Mouse (Mus musculus): ENCODE data around the gene Hoxd9. TPM values are rescaled to one million over a fixed set of nuclear protein-coding genes. Genes with fewer than 3 reads are reported as not detected.

Hoxd9 gene
- total RNA-seq, 2 experiments from 2014 or later = 12.6 to 16.1 TPM

DNA sequence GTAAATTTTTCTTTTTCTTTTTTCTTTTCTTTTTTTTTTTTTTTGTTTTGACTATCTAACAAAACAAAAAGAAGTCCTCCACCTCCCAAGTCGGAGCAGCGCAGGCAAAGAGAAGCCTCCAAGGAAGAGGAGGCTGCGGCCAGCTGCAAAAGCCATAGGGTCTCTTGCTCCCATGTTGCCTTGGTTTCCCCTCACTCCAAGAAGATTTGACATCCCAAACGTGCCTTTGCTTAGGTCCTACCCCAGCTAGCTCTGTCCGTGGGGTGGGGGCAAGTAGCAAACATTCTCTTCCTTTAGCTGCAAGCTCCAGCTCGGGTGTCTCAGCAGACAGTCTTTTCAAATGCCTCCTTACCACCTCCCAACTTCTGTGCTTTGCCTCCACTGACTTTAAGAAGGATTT is 36.2 kb downstream of the Hoxd9 start:
- no peak for DNase-seq

DNA sequence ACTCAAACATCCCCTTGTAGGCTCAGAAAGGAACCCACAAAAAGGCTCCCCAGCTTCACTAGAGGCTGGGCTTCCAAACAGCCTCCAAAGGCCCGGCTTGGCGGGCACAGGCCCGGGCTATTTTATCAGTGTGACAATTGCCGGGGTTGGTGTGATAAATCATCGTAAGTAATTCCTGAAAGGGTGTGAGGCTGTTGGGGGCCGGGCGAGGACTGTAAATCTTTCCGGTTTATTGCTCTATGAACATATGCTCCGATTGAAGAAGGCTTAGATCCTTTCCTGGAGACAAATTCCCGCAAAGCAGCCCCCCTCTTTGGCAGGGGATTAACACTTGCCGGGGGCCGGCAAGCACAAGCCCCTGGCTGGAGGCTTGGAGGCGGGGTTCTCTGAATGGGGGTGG is 36.9 kb downstream of the Hoxd9 start:
- DNase-seq = no peak

DNA sequence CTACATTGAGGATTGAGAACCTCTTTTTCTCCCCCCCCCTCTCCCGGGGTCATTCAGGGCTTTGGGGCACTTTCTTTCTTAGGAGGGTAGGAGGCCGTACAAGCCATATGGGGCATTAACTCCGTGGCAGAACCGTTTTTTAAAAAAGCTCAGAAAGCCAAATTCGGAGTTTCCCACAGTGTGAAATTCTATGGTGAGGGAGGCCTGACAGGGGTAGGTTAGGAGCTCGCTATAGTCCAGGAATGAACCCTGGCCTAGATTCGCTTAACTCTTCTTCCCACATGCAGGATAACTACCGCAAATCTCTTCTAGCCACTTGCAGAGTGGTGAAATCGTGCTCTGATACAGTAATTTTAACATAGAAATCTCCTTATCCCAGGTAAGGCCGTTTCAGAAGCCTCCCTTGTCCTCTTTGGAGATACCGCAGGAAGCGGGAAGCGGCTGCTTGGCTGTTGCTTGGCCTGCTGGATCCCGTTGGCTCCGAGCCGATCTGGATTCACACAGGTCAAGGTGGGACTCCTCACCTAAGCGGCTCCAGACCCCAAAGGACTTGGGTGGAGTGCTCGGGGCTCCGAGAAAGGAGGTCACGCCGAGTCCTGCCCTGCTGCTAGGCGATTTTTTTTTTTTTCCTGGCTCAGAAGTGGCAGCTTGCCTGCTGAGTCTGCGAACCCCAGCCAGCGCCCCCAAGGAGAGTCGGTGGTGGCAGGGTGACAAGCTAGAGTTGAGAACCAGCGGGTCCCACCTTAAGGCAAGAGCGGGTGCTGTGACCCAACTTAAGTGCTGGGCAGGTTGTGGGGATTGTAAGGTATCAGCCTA is 37.7 kb downstream of the Hoxd9 start:
- DNase-seq = no peak

DNA sequence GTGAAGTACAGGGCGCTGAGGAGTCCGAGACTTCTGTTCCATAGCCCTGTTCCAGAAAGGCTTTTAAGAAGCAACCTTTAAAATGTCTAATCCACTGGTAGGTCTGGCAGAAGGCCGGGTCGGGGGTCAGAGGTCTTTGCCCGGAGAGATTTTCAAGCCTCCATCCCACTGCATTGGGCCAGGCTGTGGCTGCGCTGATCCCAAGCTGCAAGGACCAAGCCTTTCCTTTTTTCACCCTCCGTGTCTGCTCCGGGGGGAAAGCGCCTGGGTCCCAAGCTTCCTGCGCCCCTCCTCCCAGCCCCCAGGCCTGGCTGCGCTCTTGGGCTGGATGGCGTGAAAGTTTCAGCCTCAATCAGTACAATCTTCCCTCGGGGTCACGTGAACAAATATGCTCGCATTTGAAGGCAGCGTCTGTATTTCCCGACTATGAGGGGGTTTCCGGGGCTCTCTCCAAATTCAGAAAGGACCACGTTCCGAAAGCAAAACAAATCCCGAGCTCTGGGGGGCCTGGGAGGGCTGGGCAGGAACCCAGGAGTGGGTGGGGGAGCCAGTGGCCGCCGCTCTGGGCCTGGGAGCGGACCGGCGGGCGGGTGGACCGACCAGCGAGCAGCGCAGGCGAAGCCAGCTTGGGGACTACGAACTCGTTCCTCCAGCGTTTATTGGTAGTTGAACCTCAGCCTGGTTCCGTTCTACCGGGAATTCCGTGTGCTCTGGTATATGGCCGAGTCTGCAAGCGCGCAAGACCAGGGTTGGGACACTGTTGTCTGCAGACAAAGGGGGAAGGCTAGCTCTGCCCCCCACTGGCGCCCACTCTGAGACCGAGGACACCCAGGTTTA is 38.5 kb downstream of the Hoxd9 start:
- DNase-seq = no peak

DNA sequence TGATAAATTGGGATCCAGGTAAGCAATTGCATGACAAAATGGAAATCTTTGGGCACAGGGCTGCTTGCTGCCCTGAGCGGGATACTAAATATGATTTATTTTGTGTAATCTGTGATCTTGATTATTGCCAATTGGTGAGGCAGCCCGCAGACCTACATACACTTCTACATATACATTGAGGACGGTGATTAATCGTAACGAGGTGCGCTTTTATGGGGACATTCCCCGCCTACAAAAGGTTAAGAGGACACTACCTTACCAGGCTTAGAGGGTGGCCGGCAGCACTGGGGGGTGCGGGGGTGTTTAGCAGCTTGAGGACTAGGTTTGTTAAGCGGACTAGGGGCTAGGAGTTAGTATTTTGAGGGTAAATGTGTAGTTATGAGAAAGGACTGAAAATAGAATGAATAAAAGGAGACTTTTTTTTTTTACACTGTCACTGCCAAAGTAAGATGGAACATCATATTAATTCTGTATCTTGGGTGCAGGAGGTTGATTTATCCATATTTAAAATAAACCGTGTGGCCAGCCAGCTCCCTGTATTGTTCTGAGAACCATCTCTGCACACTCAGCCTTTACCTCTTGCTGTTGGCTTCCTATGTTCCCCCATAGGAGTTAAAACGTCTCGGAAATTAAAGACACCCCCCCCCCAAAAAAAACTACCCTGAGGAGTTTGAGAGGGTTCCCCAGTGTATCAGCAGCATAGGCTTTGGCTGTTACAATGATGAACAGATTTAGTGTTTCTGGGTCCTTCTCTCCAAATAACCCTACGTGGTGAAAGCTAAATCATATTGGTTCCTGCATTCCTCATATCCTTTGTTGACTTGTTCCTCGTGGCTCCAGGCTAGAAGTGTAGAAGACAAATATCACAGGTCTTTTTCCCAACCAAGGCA is 39.4 kb downstream of the Hoxd9 start:
- DNase-seq = no peak

DNA sequence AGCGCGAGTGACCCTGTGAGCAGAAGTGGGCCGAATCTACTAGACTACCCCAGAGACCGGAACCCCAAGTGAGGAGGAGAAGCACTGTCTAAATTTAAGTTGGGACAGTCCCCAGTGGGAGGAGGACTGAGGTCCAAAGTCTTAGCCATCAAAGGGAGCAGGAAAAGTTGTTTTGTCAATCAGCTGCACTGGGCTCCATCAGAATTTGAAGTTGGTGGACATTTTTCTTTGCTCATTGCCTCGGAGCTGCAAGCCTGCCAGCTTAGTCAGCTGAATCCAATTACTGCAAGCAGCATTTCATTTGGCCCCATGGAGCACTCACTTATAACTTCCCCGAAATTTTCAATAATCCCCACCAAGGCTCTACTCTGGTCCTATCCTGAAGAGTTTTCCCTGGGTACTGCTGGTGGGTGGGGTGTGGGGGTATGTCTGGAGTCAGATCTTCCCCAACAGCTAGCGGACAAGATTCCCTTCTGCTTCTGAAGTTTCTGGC is 40.1 kb downstream of the Hoxd9 start:
- no peak for DNase-seq

DNA sequence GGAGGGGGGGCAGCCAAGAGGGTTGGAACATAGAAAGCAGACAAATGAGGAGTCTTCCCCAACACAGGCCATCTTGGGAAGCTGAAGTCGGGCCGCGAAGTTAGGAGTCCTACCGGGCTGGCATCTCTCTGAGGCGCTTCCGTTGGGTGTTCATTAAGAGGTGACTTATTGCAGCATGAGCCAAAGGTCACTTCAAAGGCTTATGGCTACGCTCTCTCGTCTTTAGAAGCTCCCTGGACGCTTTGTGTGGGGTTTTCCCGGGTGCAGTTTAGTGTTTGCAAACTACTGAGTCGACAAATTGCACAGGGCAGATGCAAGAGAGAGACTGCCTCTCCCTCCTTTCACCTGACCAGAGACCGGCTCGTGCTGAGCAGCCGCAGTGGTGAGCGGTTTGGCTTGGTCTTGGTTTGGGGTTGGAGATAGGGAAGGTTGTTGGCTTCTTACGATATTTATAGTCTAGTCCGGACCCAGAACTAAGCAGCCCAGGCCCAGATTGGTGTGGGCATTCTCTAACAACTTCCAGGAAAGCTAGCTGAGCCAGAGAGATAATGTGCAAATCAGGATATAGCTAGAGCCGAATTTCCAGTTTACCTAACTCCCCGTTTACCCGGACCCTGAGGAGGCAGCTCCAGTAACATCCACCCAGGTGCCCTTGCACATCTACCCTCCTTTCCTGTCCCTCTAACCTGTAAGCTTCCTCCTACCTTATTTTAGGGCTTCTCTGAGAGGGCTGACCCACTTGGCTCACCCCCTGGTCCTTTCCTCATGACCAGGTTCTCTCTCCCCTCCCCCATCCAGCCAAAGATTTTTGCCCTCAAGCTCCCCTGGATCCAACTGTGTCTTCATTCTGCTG is 41.3 kb downstream of the Hoxd9 start:
- DNase-seq = no peak

DNA sequence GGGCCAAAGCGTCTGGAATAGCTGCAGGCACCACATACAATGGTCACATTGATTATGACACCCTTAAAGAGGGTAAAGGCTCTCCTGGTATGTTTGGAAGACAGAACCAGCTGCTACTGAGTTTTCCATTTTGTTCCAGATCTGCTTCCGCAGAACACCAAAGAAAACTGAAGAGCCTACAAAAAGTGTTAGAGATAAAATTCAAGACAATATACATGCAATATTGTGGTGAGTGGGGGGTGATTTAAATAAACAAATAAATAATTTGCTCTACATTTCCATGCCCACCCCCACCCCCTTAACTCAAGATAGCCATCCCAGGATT is 41.9 kb downstream of the Hoxd9 start:
- DNase-seq = no peak

DNA sequence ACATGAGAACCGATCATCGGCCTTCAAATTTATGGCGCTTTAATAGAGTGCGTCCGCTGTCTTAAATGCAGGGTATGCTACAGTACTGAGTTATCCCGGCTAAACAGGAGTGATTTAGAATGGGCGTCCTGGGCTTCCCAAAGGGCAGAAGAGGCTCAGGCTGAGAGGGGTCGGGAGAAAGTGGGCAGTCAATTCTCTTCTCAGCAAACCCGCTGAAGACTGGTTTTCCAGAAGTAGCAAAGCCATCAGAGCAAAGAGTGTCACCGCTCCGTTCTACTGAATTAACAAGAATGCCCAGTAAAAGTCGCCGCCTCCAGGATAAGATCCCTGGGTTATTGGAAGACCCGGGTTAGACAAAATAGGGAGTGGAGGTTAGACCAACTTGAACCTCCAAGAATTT is 42.3 kb downstream of the Hoxd9 start:
- no peak for DNase-seq

DNA sequence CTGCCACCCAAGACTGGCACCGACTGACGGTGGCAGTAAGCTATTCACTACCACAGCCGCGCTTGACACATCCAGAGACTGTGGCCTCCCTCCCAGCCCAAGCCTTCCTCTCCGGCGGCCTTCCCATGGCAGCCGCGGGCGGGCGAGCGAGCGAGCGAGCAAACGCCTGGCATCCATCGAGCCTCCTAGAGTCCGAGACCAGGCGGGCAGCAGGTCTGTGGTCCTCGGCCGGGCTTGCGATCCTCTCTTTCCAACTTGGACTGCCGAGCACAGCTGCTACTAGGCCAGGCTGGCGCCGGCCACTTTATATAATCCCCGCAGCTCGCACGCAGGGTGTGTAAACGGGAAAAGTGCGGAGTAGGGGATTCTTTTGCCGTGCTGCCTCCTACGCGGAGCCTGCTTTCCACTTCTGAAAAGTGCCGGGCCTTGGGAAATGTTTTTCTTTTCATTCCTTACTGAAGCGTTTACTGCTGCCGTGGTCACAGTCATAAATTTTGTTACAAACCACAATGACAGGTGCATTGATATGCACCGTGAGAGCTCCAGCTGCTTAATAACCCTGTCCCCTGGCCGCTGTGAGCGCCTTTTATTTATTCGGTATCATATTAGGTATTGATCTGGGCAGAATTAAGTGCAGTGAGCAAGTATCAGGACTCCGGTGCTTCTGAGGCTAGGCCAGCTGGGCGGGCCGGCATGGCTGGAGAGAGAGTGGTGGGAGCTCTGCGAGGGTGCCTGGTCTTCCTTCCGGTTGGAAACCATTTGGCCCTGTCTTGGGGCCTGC is 43.0 kb downstream of the Hoxd9 start:
- no peak for DNase-seq

DNA sequence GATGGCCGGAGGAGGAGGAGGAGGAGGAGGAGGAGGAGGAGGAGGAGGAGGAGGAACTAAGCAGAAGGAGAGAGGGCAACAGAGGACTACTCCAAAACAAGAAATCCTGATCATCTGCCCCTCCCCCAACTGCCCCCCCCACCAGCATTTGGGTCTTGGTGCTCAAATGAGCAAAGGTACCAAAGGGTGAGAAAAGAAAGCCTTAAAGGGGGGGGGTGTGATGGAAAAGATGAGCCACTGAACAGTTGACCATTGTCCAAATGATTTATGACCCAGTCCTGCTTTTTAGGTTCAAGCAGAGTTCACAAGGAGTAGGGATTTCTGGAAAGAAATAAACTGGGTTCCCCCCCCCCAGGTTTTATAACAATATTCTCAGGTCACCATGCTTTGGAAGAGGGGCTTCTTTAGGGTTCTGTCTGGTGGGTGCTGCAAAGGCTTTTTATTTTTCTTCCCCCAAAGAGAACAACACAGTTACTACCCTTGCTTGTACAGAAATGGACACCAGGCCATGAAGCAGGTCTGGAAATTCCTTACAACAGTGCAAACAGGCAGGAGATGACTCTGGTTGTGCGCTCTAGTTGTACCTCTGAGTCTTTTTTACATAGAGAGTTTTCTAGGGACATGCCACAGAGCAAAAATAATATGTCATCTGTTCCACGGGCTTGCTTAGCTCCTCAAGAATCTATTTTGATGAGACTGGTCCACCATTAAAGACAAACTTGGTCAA is 43.9 kb downstream of the Hoxd9 start:
- no peak for DNase-seq

DNA sequence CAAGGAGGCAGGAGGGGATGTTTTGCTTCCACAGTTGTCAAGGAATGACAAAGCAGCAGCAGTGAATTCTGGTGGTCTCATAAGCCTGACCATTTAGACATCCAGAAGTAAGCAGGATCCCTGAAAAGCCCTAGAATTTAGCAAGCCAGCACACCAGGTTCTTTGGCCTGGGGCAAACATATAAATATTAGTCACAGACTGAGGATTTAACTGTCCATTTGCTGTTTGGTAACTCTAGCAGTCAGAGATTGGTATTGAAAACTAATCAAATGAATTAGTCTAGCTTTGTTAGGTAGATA is 44.4 kb downstream of the Hoxd9 start:
- DNase-seq = no peak

DNA sequence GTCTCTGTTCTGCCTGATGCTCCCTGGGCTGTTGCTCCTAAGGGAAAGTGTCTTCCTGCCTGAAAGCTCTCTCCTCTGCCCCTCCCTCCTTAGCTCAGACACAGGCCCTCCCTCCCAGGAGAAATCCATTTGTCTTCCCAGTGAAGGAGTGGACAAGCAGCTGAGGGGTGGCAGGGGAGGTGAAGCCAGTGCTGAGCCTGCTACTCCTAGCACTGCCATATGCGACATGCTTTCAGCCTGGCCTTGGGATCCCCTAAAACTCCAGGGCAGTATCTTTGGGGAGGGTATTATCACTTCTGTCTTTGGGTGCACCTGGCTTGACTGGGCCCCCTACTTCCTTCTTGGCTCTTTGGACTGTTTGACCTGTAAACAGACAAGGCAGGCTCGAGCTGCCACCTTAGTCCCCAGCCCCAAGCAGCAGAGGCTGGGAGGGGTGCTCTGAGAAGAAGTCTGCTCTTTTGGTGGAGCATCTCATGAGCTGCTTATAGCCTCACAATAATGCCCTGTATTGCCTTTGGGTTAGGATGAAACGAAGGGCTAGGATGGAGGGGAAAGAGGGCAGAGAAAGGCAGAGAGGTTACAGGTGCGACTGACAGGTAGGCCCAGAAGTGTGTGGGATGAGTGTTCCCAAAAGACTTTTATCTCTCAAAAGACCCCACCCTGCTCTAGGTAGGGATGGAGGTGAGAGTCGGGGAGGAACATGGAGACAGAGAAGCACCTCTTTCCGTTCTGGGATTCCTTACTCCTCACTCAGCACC is 48.2 kb downstream of the Hoxd9 start:
- DNase-seq = no peak

DNA sequence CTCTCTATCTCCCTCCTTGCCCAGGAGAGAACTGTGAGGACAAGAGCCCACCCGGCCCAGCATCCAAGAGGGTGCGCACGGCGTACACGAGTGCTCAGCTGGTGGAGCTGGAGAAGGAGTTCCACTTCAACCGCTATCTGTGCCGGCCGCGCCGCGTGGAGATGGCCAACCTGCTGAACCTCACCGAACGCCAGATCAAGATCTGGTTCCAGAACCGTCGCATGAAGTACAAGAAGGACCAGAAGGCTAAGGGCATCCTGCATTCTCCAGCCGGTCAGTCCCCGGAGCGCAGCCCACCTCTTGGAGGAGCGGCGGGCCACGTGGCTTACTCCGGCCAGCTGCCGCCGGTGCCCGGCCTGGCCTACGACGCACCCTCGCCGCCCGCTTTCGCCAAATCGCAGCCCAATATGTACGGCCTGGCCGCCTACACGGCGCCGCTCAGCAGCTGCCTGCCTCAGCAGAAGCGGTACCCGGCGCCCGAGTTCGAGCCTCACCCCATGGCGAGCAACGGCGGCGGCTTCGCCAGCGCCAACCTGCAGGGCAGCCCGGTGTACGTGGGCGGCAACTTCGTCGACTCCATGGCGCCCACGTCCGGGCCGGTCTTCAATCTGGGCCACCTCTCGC is 48.9 kb downstream of the Hoxd9 start:
- no peak for DNase-seq

DNA sequence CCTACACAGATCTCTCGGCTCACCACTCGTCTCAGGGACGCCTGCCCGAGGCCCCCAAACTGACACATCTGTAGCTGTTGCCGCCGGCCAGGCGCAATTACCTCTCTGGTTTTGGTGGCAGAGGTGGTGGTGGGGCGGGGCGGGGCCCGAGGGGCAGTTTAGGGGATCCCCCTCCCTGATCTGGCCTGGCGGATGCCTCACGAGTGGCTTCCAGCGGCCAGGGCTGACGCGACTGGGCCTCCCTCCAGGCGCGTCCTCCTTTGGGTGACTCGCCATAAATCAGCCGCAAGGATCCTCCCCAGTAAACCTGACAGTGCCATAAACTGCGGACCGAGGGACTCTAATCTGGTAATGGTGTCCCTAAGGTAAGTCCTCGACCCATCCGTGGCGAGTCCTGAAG is 49.5 kb downstream of the Hoxd9 start:
- DNase-seq = no peak

DNA sequence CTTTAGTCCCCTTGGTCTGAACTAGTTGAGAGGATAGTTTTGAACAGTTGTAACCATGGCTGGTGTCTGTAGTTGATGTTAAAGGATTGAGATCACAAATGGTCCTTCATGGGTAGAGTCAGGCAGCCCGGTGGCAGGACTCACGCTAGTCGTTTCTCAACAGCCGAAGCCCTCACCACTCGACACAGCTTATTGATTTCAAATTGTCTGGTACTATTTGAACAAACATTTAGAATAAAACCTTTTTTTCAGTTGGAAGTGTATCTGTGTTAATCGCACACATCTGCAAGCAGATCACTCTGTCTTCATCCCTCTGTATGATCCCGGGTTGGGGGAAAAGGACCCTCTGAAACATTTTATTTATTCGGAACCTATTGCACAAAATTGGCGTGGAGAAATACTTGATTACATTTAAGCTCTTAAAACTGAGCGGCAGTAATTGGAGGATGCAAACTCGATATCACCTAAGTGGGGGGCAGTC is 50.2 kb downstream of the Hoxd9 start:
- no peak for DNase-seq

DNA sequence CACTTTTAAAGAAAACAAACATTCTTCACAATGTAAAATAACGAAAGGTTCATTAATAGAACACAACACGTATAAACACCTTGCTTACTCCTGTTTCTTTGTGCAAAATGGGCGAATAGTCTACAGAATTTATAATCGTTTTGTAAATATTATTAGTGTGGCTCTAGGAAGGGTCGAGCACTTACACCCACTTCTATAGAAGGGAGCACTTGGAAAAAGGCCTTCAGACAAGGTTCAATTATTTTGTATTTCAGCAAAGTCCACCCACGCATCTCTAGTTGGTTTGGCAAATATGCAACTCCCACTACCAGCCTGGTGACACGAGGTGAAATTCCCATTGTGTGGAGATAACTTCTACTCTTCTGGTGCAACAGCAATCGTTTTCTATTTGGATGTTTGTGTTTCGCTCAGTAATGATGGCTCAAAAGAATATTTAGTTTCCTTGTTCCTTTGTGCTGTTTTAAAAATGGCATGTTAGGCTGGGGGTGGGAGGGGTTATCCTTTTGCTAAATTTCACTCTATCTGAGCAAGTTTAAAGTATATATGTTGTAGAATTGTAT is 51.0 kb downstream of the Hoxd9 start:
- no peak for DNase-seq

DNA sequence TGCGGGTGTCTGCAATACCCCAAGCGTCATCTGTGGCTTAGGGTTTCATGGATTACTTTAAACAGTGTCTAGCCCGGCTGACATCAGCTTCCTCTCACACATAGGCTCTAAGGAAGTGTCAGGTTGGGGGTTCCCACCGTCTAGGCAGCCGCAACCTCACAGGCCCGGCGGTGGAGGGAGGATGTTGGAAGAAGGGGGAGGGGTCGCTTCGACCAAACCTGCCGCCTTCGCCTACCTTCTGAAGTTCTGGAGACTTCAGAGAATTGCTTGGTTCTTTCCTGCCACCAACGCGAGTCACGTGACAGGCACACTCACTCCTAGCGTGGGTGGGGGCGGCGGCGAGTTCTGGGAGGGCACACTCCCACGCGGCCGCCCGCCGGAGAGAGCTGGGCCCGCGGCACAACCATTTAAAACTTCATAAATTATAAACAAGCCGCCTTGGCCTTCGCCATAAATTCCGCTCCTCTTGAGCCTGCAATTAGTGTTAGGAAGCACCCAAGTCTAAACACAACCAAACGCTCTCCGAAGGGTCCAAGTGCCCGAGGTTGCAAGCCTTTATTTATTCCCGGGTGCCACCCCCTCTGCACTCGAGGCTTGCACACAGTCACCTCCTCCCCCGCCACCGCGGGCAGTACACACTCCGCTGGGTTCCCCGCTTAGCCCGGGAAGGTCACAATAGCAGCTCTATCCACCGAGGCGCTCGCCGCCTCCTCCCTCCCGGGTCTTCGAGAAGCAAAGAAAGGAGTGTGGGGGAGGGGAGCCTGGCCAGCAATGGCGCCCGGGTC is 52.0 kb downstream of the Hoxd9 start:
- DNase-seq = no peak

Measured in gastrocnemius, postnatal 10 days (tissue).